Mouse (Mus musculus) heart, postnatal 25 days (tissue): Measurements from ENCODE around the gene Srms. TPM values are rescaled to one million over a fixed set of nuclear protein-coding genes. Genes with fewer than 3 reads are reported as not detected.

ENCODE experiments used
- DNase-seq: peaks from one replicate; pipeline ENCODE4 v3.0.0; 2022; ENCODE audit warnings: low spot score
- intact Hi-C: fragments of 180-260 bp; cut with DNase I; formaldehyde crosslinking; loops from one replicate; pipeline ENCODE4 v1.15.1; 2025
- total RNA-seq, 2 experiments: library from RNA; stranded (reverse); gene quantifications; 2 replicates each; pipeline ENCODE4 v1.2.3; 2021

Srms gene
- under 1 TPM; 0.25 to 0.42 TPM for total RNA-seq

DNA sequence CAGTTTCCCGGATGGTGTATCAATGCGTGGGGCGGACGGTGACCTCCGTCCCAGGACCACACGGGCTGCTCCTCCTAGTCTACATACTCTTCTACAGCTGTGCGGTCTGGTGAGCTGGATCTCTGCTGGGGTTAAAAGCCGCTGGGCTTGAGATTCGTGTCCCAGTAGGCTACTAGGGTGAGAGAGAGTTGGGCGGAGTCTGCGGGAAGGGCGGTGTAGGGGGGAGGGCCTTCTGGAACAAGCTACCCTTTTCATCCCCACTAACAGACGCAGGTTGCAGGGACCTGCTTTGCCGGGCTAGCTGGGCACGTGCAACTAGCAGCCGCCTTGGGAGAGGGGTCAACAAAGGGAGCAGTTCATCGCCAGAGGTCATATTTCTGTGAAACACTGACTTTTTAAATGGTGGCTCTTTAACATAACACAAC lies at the start of gene Srms:
Srms (minus strand) TSS at position 165 of the 425 bp plus-strand sequence.
- intact Hi-C loops: loop anchor here (2.0 kb wide), 1 partner anchor 22 kb away; no protein-coding TSS in a partner anchor
- no peak for DNase-seq

DNA sequence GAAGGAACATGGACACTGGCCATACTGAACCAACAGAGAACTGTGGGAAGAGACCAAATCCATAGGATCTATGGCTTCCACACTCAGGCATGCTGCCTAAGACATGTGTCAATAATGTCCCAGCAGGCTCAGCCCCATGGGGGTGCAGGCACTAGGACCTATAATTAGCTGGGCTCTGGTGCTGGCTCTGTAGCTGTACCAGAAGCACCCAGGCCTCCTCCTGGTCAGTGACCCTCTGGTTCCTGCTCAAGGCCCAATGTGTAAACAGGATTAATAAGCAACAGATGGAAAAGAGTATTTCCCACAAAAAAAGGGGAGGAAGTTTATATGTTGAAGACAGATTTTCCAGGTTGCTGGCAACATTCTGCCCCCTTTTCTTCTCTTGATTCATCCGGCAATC lies 40.3 kb upstream of the Srms start:
- DNase-seq: no peak
- intact Hi-C loops: no loop called here

DNA sequence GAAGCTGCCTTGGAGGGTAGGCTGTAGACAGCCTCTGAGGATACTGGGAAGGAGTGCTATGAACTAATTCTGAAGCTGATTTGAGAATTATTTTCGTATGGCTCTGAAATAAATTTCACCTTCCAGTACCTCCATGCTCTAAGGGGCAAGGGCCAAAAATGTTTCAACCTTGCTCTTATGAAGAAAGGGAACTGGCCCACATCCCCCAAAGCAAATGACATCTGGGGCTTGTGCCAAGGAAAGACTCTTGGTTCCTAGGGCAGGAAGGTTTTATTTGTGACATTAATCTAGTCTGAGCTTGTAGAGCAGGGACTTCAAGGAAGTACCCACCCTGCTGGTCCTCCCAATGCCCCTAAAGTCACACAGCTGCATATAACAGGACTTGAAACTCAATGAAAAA lies 38.9 kb upstream of the Srms start:
- intact Hi-C loops: no loop called here
- no peak for DNase-seq

DNA sequence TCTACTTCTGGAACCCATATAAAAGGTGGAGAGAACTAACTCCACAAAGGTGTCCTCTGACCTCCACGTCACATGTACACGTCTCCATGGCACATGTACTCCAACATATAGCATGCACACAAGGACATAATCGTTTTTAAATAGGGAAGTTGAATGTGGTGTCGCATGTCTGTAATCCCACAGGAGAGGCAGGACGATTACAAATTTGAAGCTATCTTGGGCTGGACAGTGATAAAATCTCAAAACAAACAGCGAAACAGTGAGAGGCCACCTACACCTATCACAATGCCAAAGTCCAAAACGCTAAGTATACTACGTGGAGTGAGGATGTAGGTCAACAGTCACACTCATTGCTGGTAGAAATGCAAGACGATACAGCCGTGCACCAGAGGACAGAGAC lies 36.2 kb upstream of the Srms start:
- intact Hi-C loops: no loop called here
- no peak for DNase-seq

DNA sequence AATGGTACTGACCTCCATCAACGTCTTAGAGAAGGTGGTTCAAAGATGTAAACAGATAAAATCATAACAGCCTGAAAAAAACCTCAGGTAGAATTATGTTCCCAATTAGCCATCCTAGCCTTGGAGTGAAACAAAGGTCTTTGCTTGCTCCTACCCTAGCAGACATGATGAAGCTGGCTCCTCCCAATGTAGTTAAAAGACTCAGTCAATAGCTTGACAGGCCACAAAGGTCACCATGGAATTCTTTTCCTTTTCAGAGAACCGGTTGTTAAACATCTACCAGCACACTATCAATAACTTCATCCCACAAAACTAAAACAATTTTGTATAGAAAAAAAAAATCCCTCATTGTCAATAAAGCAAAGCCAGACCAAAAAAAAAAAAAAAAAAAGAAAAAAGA lies 32.0 kb upstream of the Srms start:
- DNase-seq: no peak

DNA sequence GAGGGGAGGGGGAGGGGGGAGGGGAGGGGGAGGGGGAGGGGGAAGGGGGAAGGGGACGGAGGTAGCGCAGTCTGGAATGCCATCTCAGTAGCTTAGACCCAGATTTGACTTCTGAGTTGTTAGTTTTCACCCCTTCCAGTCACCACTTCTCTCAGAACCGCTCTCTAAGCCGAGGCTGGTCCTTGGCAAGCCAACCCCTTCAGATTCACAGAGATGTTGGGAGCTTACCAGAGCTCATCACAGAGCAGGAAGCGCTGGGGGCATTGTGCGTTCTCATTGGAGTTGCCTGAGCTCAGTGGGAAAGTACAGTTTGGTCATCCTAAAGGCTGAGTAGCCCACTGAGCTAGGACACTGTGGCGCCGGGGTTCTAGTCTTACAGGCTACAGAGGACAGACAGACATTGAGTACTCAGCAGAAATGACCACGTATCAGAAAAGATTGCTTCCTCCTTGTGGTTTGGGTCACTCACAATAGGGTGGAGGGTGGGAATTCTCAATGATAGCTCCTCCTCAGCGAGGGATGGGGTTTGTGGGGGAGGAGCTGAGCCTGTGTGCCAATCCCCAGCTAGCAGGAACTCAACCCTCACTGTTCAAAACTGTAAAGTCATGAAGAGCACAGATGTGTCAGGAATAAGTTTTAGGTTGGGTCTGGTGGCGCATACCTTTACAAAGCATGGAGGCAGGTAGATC lies 30.9 kb upstream of the Srms start:
- intact Hi-C loops: loop anchor here (5.0 kb wide), 1 partner anchor 43 kb away; the partner anchor contains the start of gene Gmeb2
- DNase-seq: no peak

More for the DNA sequence above, 32.0 kb upstream of the Srms start:
- intact Hi-C loops: no loop called here

DNA sequence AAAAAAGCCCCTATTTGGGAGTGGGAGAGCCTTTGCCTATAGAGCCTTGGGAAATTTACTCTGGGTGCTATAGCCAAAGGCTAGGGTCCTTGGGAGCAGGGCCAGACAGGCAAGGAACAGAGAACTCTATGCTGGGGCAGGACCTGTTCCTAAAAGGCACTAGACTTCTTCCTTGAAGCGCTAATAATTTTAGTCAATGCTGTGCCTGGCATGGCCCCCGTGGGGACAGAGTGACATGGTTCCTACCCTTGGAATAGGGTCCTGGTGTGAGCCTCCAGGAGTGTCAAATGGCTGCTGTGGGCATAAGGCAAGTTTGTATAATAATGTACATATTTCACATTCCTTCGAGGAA lies 29.3 kb upstream of the Srms start:
- intact Hi-C loops: loop anchor here (5.0 kb wide), 1 partner anchor 45 kb away; the partner anchor contains the start of gene Gmeb2

DNA sequence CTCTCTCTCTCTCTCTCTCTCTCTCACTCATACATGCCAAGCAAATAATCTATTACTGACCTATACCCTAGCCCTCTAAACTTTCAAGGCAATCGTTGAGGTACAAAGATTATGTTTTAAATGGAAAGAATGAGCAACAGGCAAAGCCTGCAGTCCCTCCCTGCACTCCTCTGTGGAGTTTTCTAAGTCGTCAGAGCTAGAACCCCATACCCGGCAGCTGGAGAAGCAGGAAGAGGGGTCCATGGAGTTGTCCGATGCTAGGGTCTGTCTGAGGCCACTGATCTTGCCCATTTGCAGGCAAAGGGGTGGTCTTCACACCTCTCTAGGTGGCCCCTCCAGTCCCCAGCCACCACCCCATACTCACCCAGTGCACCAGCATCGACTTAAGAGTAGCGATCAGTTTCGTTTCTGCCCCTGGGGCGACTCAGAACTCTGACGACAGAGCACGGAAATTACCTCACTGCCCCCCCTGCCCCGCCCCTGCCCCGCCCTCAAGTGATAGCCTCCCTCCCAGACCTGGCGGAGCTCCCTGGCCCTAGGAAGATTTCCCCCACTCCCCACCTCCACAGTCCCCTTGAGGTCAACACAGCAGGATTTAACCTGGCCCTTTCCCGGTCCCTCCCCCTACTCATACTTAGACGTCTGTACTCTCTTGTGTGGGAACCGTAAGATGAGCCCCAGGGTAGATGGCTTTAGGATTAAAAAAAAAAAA lies 28.8 kb upstream of the Srms start, which contains the start of gene Helz2:
Helz2 (minus strand) TSS at position 426 of the 712 bp plus-strand sequence.
- intact Hi-C loops: loop anchor here (5.0 kb wide), 1 partner anchor 46 kb away; the partner anchor contains the start of gene Gmeb2
- DNase-seq: peak; percentile 51

More for the DNA sequence above, 29.3 kb upstream of the Srms start:
- DNase-seq: no peak

DNA sequence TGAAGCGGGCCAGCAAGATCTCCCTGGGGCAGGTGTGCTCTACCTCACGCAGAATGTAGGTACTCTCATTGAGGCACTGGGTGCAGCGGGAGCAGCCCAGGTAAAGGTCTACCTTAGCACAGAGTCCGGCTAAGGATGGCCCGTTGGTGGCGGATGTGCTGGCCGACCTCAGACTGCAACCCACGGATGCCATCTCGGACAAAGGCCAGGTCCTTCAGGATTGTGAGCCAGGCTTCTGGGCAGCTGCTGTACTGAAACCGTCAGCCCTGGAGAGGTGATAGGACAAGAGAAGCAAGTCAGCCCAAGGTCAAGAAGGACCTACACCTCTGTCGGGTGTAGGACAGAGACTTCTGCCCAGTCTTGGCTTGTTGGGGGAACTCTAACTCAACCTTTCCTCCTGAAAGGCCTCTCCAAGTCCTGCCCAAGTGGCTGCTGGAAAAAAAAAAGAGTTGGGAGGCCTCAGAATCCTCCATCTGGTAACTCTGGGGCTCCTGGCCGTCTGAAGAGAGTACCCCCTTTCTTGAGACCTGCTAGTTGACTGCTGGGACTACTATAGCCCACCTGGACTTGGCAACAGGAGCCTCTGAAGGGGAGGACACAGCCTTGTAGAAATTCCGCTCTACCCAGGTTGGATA lies 27.9 kb upstream of the Srms start:
- no peak for DNase-seq
- intact Hi-C loops: loop anchor here (5.0 kb wide), 1 partner anchor 46 kb away; the partner anchor contains the start of gene Gmeb2

DNA sequence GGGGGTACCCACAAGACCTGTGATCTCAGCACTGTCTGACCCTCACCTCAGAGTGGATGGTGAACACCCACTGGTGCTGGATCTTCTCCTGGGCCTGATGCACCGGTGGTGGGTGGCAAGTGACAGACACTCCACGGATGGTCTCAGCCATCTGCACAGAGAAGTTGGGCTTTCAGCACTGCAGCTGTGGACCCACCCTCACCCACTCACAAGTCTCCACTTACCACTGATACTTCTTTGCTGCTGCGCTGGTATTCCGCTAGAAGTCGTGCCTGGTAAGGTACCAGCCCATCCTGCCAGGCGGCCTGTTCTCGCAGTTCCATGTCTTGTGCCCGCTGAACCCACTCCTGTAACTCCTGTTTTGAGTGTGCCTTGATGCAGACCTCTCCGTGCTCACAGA lies 26.3 kb upstream of the Srms start:
- intact Hi-C loops: loop anchor here (5.0 kb wide), 1 partner anchor 52 kb away; the partner anchor contains the start of gene Ppdpf

DNA sequence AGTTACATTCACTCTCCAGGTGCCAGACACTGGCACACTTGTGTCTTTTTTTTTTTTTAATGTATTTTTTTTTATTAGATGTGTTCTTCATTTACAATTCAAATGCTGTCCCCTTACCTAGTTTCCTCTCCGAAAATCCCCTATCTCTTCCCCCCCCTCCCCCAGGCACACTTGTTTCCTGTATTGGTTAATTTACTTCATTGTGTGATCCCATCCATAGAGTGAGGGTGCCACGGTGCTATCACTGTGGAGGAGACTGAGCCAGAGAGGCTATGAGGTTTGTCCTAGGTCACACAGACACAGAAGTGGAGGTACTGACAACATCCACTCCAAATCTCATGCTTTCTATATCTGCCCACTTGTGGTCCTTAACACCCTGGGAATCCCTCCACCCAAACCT lies 25.9 kb upstream of the Srms start:
- DNase-seq: no peak
- intact Hi-C loops: loop anchor here (5.0 kb wide), 1 partner anchor 52 kb away; the partner anchor contains the start of gene Ppdpf

More for the DNA sequence above, 26.3 kb upstream of the Srms start:
- no peak for DNase-seq

DNA sequence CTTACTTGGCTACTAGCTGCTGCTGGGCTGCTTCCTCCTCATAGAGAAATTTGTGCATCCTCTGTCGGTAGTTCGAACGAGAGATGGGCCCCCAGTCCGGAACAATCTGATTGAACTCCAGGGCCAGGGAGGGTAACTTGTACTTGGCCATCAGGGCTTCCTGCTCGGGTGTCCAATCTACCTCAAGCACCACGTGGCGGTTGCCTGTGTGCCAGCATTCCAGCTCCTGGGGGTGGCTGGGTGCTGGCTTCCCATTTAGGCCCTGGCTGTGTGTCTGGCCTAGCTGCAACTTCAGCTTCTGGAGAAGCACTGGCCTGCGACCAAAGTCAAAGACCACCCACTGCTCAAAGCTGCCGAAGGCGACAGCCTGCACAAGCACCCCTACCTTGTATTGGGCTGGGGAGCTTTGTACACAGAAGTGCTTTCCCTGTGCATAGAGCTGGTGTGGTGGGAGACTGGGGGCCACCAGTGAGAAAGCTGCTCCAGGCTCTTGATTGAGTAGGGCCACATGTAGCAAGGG lies 25.2 kb upstream of the Srms start:
- intact Hi-C loops: loop anchor here (5.0 kb wide), 1 partner anchor 51 kb away; the partner anchor contains the start of gene Ppdpf
- DNase-seq: no peak

DNA sequence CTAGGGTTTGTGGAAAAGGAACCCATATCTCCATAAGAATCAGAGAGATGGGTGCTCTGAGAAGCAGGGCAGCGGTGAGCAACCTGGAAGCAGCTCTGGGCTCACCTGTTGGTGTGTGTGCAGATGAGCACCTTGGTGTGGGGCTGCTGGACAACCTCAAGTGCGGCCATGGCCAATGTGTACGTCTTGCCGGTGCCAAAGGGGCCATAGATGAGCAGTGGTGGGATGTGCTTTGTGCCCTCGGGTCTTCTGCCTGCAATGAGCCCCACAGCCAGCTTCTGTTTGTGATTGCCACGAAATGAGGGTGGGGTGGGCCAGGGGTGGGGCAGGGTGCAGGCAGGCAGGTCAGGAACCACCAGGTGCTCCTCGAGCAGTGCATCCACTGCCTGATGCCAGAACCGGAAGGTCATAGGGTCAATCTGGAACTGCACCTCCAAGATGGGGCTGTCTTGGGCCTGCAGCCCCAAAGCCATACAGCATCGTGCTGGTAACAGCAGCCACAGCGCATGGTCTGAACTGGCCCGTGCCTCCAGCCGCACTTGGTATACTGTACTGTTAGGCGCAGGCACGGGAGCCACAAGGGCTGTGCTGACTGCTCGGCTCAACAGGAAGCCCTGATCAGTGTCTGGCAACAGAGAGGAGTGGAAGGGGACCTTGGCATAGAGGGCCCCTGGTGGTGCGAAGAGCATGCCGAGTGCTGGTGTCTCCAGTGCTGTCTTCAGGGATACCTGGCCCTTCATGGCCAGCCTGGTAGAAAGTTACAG lies 24.4 kb upstream of the Srms start:
- DNase-seq: no peak
- intact Hi-C loops: loop anchor here (5.0 kb wide), 1 partner anchor 50 kb away; the partner anchor contains the start of gene Ppdpf

DNA sequence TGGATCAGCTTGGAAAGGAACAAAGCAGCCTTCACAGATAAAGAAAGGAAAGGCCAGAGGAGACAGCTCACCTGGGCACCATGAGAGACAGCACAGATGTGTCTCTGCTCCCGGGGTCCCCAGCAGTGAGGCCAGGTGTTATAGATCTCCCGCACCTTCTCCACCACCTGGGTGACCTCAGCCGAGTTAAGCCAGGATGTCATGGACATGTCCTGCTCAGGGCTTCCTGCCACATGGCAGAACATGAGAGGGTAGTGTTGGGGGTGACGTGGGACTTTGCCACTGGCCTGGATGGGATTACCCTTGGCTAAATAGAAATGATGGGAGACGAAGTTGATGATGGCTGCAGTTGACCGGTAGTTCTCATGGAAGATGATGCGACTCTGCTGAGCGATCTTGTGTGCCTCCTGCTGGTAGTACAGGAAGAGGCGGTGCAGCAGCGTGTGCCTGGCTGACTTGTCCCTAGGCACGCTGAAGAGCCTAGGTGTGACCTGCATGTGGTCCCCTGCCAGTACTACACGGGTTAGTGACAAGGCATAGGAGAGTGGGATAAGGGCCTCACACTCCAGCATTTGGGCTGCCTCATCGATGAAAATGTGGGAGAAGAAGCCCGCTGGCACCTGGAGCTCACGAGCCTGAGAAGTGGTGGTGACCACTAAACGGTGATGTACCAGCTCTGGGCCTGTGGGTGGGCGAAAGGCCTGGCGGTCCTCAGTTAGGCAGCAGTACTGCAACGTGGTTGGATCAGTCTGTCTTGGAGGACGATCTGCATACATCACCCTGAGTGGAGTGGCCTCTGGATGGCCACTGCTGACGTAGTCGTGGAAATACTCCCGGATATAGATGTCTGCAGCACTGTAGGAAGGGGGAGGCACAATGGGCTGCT lies 22.9 kb upstream of the Srms start:
- intact Hi-C loops: loop anchor here (5.0 kb wide), 1 partner anchor 49 kb away; the partner anchor contains the start of gene Ppdpf
- no peak for DNase-seq

DNA sequence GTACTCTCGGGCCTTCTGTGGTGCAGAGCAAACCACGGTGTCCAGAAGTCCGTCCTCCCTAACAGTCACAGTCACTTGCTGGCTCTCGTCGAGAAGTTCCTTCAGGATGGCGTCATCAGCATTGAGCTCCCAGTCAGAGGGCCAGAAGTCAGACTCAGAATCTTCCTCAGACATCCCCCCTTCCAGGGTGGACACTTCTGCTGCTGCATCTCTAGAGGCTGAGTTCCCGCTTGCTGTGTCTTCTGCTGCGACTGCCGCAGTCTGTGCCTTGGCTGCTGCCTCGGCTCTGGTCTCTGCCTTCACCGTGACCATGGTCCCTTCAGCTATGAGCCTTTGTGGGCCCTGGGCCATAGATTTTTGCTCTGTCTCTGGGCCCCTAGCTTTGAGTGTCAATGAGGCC lies 21.7 kb upstream of the Srms start:
- no peak for DNase-seq

DNA sequence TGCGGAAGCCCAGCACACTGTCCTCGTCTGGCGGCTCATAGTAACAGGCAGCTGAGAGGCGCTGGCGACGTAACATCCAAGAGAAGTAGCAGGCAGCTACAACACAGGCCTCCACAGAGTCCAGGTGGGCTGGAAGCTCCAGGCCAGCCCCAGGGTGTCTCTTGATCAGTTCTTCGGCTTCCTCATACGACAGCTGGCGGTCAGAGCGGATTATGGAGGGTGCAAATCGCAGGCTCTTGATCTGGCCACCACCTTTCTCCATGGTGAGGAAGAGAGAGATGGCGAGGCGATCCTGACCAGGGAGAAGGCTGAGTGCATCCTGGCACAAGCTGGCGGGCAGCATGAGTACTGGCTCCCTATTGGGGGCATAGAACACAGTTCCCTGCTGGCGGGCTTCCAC lies 20.5 kb upstream of the Srms start:
- no peak for DNase-seq

More for the DNA sequence above, 21.7 kb upstream of the Srms start:
- intact Hi-C loops: loop anchor here (5.0 kb wide), 1 partner anchor 47 kb away; the partner anchor contains the start of gene Ppdpf

DNA sequence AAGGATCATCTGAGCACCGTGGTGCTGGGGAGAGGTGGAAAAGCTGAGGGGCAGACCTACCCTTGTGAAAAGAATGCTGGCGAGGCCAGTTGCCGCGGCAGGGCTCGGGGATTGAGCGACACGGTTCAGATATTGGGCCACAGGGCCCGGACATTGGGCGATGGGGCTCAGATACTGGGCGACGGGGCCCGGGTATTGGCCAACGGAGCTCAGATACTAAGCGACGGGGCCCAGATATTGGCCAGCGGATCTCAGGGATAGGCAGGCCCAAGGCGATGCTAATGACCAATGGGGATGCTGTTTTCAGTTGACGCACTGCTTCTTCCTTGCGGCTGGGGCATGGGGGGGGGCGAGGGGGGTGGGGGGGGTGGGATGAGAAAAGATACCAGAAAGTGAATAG lies 18.2 kb upstream of the Srms start:
- intact Hi-C loops: no loop called here
- DNase-seq: no peak

More for the DNA sequence above, 20.5 kb upstream of the Srms start:
- intact Hi-C loops: no loop called here

DNA sequence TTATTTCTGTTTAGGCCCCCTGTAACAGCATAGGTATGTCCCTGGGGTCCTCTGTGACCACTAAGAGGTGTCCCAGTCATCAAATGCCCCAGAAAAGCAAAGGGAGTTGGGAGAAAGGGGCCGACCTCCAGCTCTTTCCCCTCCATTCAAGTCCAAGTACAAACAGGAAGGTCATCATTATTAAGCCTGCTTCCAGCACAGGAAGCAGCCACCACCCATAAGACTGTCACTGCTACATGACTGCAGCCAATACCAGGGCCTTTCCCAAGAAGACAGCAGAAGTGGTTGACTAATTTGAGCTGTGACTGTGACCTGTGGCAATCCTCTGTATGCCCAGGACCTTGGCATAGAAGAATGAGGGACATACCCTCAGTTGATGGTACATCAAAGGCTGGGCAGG lies 15.3 kb upstream of the Srms start:
- no peak for DNase-seq
- intact Hi-C loops: no loop called here
